Comparison of ENCODE assay signal across 16 mouse cellular contexts in the genomic region with DNA sequence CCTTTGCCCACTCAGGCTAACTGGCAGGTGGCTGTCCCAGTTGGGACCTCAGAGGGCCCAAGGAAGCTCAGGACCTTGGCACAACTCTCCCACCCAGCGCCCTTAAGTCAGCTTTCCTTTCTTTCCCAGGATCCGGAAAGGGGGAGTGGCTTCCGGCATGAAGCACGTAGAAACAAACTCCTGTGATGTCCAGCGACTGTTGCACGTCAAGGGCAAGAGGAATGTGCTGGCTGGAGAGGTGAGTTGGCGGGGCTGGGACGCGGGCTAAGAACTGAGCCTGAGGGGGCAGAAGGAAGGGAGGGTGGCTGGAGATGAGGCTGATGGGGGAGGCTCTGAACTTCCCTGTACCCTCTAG. TPM values are rescaled to one million over a fixed set of nuclear protein-coding genes. Genes with fewer than 3 reads are reported as not detected.
DNase-seq lines count a peak whose midpoint lies in the region; ATAC-seq and TF ChIP-seq lines count a peak whose summit lies in the region.
"Had no signal": no experiment of that assay in that cellular context is flagged by ENCODE, and none has a peak within 500 bp of the region (broad histone marks: within the 10 kb centered on the region; RNA-seq: fewer than 3 reads in every experiment).

No protein-coding gene starts in this region.

- DNase-seq in heart, adult 2 months = peak; percentile 30 to 45
- no peak for DNase-seq in heart, embryonic 10.5 days (ENCODE audit: low spot score)
- DNase-seq in ZHBTc4 (ENCODE audit: low read depth, low spot score) = peak; percentile 39
- peak; percentile 21 to 27 for DNase-seq in heart, postnatal 36 days
- DNase-seq: B cell, adult 2 months; gastrocnemius, postnatal 36 days had no signal

- no peak for TF ChIP-seq EP300 in heart, adult 2 months (IDR thresholded peaks at IDR 0.05; ENCODE audit: insufficient read depth, low read depth, low read length)

- H3K4me2 ChIP-seq in forebrain, embryonic 12.5 days = no peak overlapping the region
- H3K4me2 ChIP-seq in forebrain, embryonic 13.5 days = no peak overlapping the region

- H3K4me1 ChIP-seq in heart, adult 2 months (ENCODE audit: control insufficient read depth, insufficient read depth, low read length) = peaks cover 2% of the 10 kb centered on the region
- peaks cover 38% of the 10 kb centered on the region for H3K4me1 ChIP-seq in heart, embryonic 10.5 days
- H3K4me1 ChIP-seq in E14TG2a.4 (replicated peaks; ENCODE audit: low read depth, low read length) = peaks cover 47% of the 10 kb centered on the region
- 0 out of 2 replicates have a peak, but pooled peaks cover 2% of the 10 kb centered on the region for H3K4me1 ChIP-seq in forebrain, embryonic 12.5 days
- no peaks in the 10 kb centered on the region for H3K4me1 ChIP-seq in forebrain, embryonic 13.5 days

- no peaks in the 10 kb centered on the region for H3K9me3 ChIP-seq in heart, embryonic 10.5 days
- no peaks in the 10 kb centered on the region for H3K9me3 ChIP-seq in E14TG2a.4 (ENCODE audit: low read length)
- no peaks in the 10 kb centered on the region for H3K9me3 ChIP-seq in forebrain, embryonic 12.5 days
- no peaks in the 10 kb centered on the region for H3K9me3 ChIP-seq in forebrain, embryonic 13.5 days (replicated peaks)
- H3K9me3 ChIP-seq: limb, embryonic 10.5 days had no signal

- intact Hi-C loops in heart, adult 2 months (cut with DNase I) = no loop called here
- intact Hi-C loops in heart, postnatal 36 days (cut with DNase I) = no loop called here

- H3K4me3 ChIP-seq in heart, adult 2 months = no peak overlapping the region
- H3K4me3 ChIP-seq in heart, embryonic 10.5 days = no peak overlapping the region
- H3K4me3 ChIP-seq in E14TG2a.4 (replicated peaks; ENCODE audit: low read length) = peak overlapping the region; percentile 54
- no peak overlapping the region for H3K4me3 ChIP-seq in forebrain, embryonic 12.5 days (replicated peaks)
- H3K4me3 ChIP-seq in forebrain, embryonic 13.5 days = no peak overlapping the region
- H3K4me3 ChIP-seq: limb, embryonic 10.5 days had no signal

- no peaks in the 10 kb centered on the region for H3K36me3 ChIP-seq in heart, adult 2 months (ENCODE audit: control insufficient read depth, insufficient read depth, low read length)
- no peaks in the 10 kb centered on the region for H3K36me3 ChIP-seq in heart, embryonic 10.5 days
- H3K36me3 ChIP-seq in E14TG2a.4 (ENCODE audit: insufficient read depth, low read length) = no peaks in the 10 kb centered on the region
- H3K36me3 ChIP-seq in forebrain, embryonic 12.5 days (replicated peaks) = no peaks in the 10 kb centered on the region
- no peaks in the 10 kb centered on the region for H3K36me3 ChIP-seq in forebrain, embryonic 13.5 days (ENCODE audit: poor library complexity, severe bottlenecking)
- H3K36me3 ChIP-seq: limb, embryonic 10.5 days had no signal

- ATAC-seq in erythroblast, adult 5-6 weeks (replicated peaks; ENCODE audit: low FRiP score, poor library complexity, severe bottlenecking) = no peak
- ATAC-seq in forebrain, embryonic 12.5 days (ENCODE audit: low FRiP score) = no peak
- no peak for ATAC-seq in forebrain, embryonic 13.5 days
- ATAC-seq: inflammation-experienced regulatory T-cells, adult 6 months; midbrain, embryonic 16.5 days had no signal

- TF ChIP-seq CTCF in heart, adult 2 months (IDR thresholded peaks at IDR 0.05) = no peak
- TF ChIP-seq CTCF in E14TG2a.4 (conservative IDR thresholded peaks at IDR 0.05; ENCODE audit: low read length) = no peak

- WGBS in heart, adult 2 months = 30% methylated on average over 9 of the region's 9 CpGs
- 55% methylated on average over 9 of the region's 9 CpGs for WGBS in heart, embryonic 10.5 days
- 77% methylated on average over 9 of the region's 9 CpGs for WGBS in forebrain, embryonic 12.5 days
- WGBS in forebrain, embryonic 13.5 days = 76% methylated on average over 9 of the region's 9 CpGs

- H3K9ac ChIP-seq in heart, adult 2 months (ENCODE audit: low read depth, low read length) = no peak overlapping the region
- no peak overlapping the region for H3K9ac ChIP-seq in forebrain, embryonic 12.5 days
- H3K9ac ChIP-seq in forebrain, embryonic 13.5 days = no peak overlapping the region
- H3K9ac ChIP-seq: liver, embryonic 14.5 days had no signal

- no peak for TF ChIP-seq POLR2A in heart, adult 2 months (IDR thresholded peaks at IDR 0.05; ENCODE audit: insufficient read depth, low read depth, low read length)

- peak overlapping the region; percentile 45; the same call in 1 of the 2 replicates for H3K27ac ChIP-seq in heart, adult 2 months
- H3K27ac ChIP-seq in heart, embryonic 10.5 days = no peak overlapping the region
- H3K27ac ChIP-seq in forebrain, embryonic 12.5 days = no peak overlapping the region
- no peak overlapping the region for H3K27ac ChIP-seq in forebrain, embryonic 13.5 days
- H3K27ac ChIP-seq: limb, embryonic 10.5 days; liver, embryonic 14.5 days had no signal

- no peaks in the 10 kb centered on the region for H3K79me2 ChIP-seq in heart, adult 2 months (replicated peaks; ENCODE audit: control insufficient read depth, insufficient read depth, low read length)

- H3K27me3 ChIP-seq in heart, adult 2 months (ENCODE audit: control insufficient read depth, insufficient read depth, low read length) = no peaks in the 10 kb centered on the region
- no peaks in the 10 kb centered on the region; the same call in 1 of the 2 replicates for H3K27me3 ChIP-seq in heart, embryonic 10.5 days (ENCODE audit: insufficient read depth, poor library complexity, severe bottlenecking)
- H3K27me3 ChIP-seq in E14TG2a.4 (ENCODE audit: insufficient read depth, low read length) = peaks cover 22% of the 10 kb centered on the region
- H3K27me3 ChIP-seq in forebrain, embryonic 12.5 days = no peaks in the 10 kb centered on the region
- H3K27me3 ChIP-seq in forebrain, embryonic 13.5 days = no peaks in the 10 kb centered on the region

RNA-seq across cellular contexts. Expression of a gene that starts 10.2 kb away (rescaled TPM):
- total RNA-seq in heart, adult 2 months (2021) = under 1 TPM; 0.80 to 0.97 TPM
- polyA plus RNA-seq in heart, adult 2 months (2012; rRNA removed) = 0.27 and 0.29 TPM in 2 replicates
- polyA plus RNA-seq in heart, embryonic 10.5 days (2016; fragmentation: Nextera tagmentation; extraction: Ambion mirVana) = 0.94 and 1.1 TPM in 2 replicates
- total RNA-seq in heart, postnatal 36 days (2021) = 1 to 10 TPM in 1 of 2 experiments, under 1 TPM in 1; 0.86 to 1.3 TPM
- total RNA-seq in erythroblast, adult 5-6 weeks (2015; ENCODE audit: low replicate concordance) = not detected in 2 replicates
- total RNA-seq in erythroblast, adult 5-6 weeks (2017; ENCODE audit: low replicate concordance) = not detected in 2 replicates
- 0.29 and 0.32 TPM in 2 replicates for polyA plus RNA-seq in forebrain, embryonic 12.5 days (2016; fragmentation: Nextera tagmentation; extraction: Ambion mirVana)
- 0.18 and 0.28 TPM in 2 replicates for polyA plus RNA-seq in forebrain, embryonic 13.5 days (2015; fragmentation: Nextera tagmentation; extraction: Ambion mirVana)
- total RNA-seq: gastrocnemius, postnatal 36 days; megakaryocyte, adult 5-6 weeks had no signal

RNA-seq across cellular contexts. Expression of a gene that starts 28.1 kb away (rescaled TPM):
- total RNA-seq in heart, adult 2 months (2021) = 100 to 1,000 TPM; 122 to 137 TPM
- 122 and 127 TPM in 2 replicates for polyA plus RNA-seq in heart, adult 2 months (2012; rRNA removed)
- polyA plus RNA-seq in heart, embryonic 10.5 days (2016; fragmentation: Nextera tagmentation; extraction: Ambion mirVana) = 55.9 and 69.2 TPM in 2 replicates
- total RNA-seq in heart, postnatal 36 days (2021) = 100 to 1,000 TPM; 127 to 133 TPM
- 30.7 and 40.5 TPM in 2 replicates for total RNA-seq in erythroblast, adult 5-6 weeks (2015; ENCODE audit: low replicate concordance)
- total RNA-seq in erythroblast, adult 5-6 weeks (2017; ENCODE audit: low replicate concordance) = 10.5 and 22.8 TPM in 2 replicates
- 33.1 and 33.3 TPM in 2 replicates for polyA plus RNA-seq in forebrain, embryonic 12.5 days (2016; fragmentation: Nextera tagmentation; extraction: Ambion mirVana)
- polyA plus RNA-seq in forebrain, embryonic 13.5 days (2015; fragmentation: Nextera tagmentation; extraction: Ambion mirVana) = 23.6 and 26.6 TPM in 2 replicates

RNA-seq across cellular contexts. Expression of a gene that starts 44.4 kb away (rescaled TPM):
- 1 to 10 TPM; 5.2 to 5.8 TPM for total RNA-seq in heart, adult 2 months (2021)
- 12.3 and 13.0 TPM in 2 replicates for polyA plus RNA-seq in heart, adult 2 months (2012; rRNA removed)
- polyA plus RNA-seq in heart, embryonic 10.5 days (2016; fragmentation: Nextera tagmentation; extraction: Ambion mirVana) = 1.1 and 1.6 TPM in 2 replicates
- 1 to 10 TPM; 4.7 to 5.5 TPM for total RNA-seq in heart, postnatal 36 days (2021)
- total RNA-seq in erythroblast, adult 5-6 weeks (2015; ENCODE audit: low replicate concordance) = 20.2 and 37.0 TPM in 2 replicates
- 3.0 and 12.7 TPM in 2 replicates for total RNA-seq in erythroblast, adult 5-6 weeks (2017; ENCODE audit: low replicate concordance)
- polyA plus RNA-seq in forebrain, embryonic 12.5 days (2016; fragmentation: Nextera tagmentation; extraction: Ambion mirVana) = 1.3 and 1.7 TPM in 2 replicates
- polyA plus RNA-seq in forebrain, embryonic 13.5 days (2015; fragmentation: Nextera tagmentation; extraction: Ambion mirVana) = 1.1 and 1.9 TPM in 2 replicates
- total RNA-seq: hematopoietic stem cell, adult 5-6 weeks had no signal

RNA-seq across cellular contexts. Expression of a gene that starts 57.5 kb away (rescaled TPM):
- under 1 TPM; 0.29 to 0.34 TPM for total RNA-seq in heart, adult 2 months (2021)
- polyA plus RNA-seq in heart, adult 2 months (2012; rRNA removed) = 1.1 and 2.3 TPM in 2 replicates
- 0.20 and 0.28 TPM in 2 replicates for polyA plus RNA-seq in heart, embryonic 10.5 days (2016; fragmentation: Nextera tagmentation; extraction: Ambion mirVana)
- under 1 TPM; 0.19 to 0.41 TPM for total RNA-seq in heart, postnatal 36 days (2021)
- total RNA-seq in erythroblast, adult 5-6 weeks (2015; ENCODE audit: low replicate concordance) = not detected in 2 replicates
- not detected in 2 replicates for total RNA-seq in erythroblast, adult 5-6 weeks (2017; ENCODE audit: low replicate concordance)
- polyA plus RNA-seq in forebrain, embryonic 12.5 days (2016; fragmentation: Nextera tagmentation; extraction: Ambion mirVana) = 0.60 and 1.1 TPM in 2 replicates
- 0.45 and 0.79 TPM in 2 replicates for polyA plus RNA-seq in forebrain, embryonic 13.5 days (2015; fragmentation: Nextera tagmentation; extraction: Ambion mirVana)
- polyA plus RNA-seq: inflammation-experienced regulatory T-cells, adult 6 months had no signal
